Mouse (Mus musculus): Measurements from ENCODE around the gene Nudc.
A peak's percentile ranks its signal among the peaks of the same experiment; 100 is the strongest.

The Nudc gene

GRCm38 (mm10) chr4:133545272-133546231 lies at the start of gene Nudc:
Gene Nudc, minus strand, starts transcription at chr4:133545996.
- peak; percentile 96 for DNase-seq (ENCODE audit: low read depth, low spot score)

GRCm38 (mm10) chr4:133595538-133595937 lies 49.7 kb upstream of the Nudc start:
- peak; percentile 50 for DNase-seq (ENCODE audit: low read depth, low spot score)

GRCm38 (mm10) chr4:133592570-133592969 lies 46.8 kb upstream of the Nudc start:
- DNase-seq (ENCODE audit: low read depth, low spot score), result peak; percentile 48

GRCm38 (mm10) chr4:133584059-133584951 lies 38.5 kb upstream of the Nudc start, which contains the start of gene Gpn2:
Gene Gpn2, plus strand, starts transcription at chr4:133584362.
- DNase-seq (ENCODE audit: low read depth, low spot score), result peak; percentile 91

- DNase-seq (ENCODE audit: low read depth, low spot score), result no peak
Measured at GRCm38 (mm10) chr4:133583690-133584058, 37.9 kb upstream of the Nudc start.

GRCm38 (mm10) chr4:133577983-133578382 lies 32.2 kb upstream of the Nudc start:
- no peak for DNase-seq (ENCODE audit: low read depth, low spot score)

- DNase-seq (ENCODE audit: low read depth, low spot score), result no peak
Measured at GRCm38 (mm10) chr4:133574843-133575202, 29.0 kb upstream of the Nudc start.

- peak; percentile 92 for DNase-seq (ENCODE audit: low read depth, low spot score)
Measured at GRCm38 (mm10) chr4:133574070-133574842, 28.5 kb upstream of the Nudc start, which contains the start of gene Gpatch3. Gene Gpatch3, plus strand, starts transcription at chr4:133574745.

- DNase-seq (ENCODE audit: low read depth, low spot score), result peak; percentile 65
Measured at GRCm38 (mm10) chr4:133570066-133570466, 24.3 kb upstream of the Nudc start.

- no peak for DNase-seq (ENCODE audit: low read depth, low spot score)
Measured at GRCm38 (mm10) chr4:133569291-133570065, 23.7 kb upstream of the Nudc start.

- DNase-seq (ENCODE audit: low read depth, low spot score), result no peak
Measured at GRCm38 (mm10) chr4:133567251-133567650, 21.5 kb upstream of the Nudc start.

- DNase-seq (ENCODE audit: low read depth, low spot score), result no peak
Measured at GRCm38 (mm10) chr4:133563123-133563571, 17.4 kb upstream of the Nudc start.

- DNase-seq (ENCODE audit: low read depth, low spot score), result no peak
Measured at GRCm38 (mm10) chr4:133561622-133562021, 15.8 kb upstream of the Nudc start.

- no peak for DNase-seq (ENCODE audit: low read depth, low spot score)
Measured at GRCm38 (mm10) chr4:133559846-133560245, 14.1 kb upstream of the Nudc start.

GRCm38 (mm10) chr4:133557041-133557717 lies 11.4 kb upstream of the Nudc start:
- DNase-seq (ENCODE audit: low read depth, low spot score), result no peak

GRCm38 (mm10) chr4:133553448-133554330 lies 7.9 kb upstream of the Nudc start:
- DNase-seq (ENCODE audit: low read depth, low spot score), result no peak

GRCm38 (mm10) chr4:133552768-133553447 lies 7.1 kb upstream of the Nudc start, which contains the start of gene Nr0b2:
Gene Nr0b2, plus strand, starts transcription at chr4:133553376.
- DNase-seq (ENCODE audit: low read depth, low spot score), result no peak

- DNase-seq (ENCODE audit: low read depth, low spot score), result no peak
Measured at GRCm38 (mm10) chr4:133552029-133552428, 6.2 kb upstream of the Nudc start.

Data from A20 (cell line).